Mouse (Mus musculus) lung, adult 2 months (tissue): ENCODE results near the gene Fry. TPM values are rescaled to one million over a fixed set of nuclear protein-coding genes. Genes with fewer than 3 reads are reported as not detected.

ENCODE experiments used
- DNase-seq: peaks from one replicate; pipeline ENCODE4 v3.0.0; 2022
- H3K4me1 ChIP-seq: fragments of 200-500 bp; 2 replicates; pipeline ENCODE4 v1.6.1; 2011; ENCODE audit warnings: low read length; ENCODE audit not compliant: control insufficient read depth, insufficient read depth
- H3K4me3 ChIP-seq: fragments of 200-500 bp; replicated peaks from 2 replicates; pipeline ENCODE3; 2011; ENCODE audit warnings: low read depth, mild to moderate bottlenecking, control low read depth, low read length; ENCODE audit errors: extremely low read depth
- CTCF ChIP-seq: fragments of 200-500 bp; IDR thresholded peaks from 2 replicates; pipeline ENCODE4 v1.5.1; 2011; ENCODE audit warnings: mild to moderate bottlenecking, low read length, control low read depth; ENCODE audit not compliant: insufficient read depth
- POLR2A ChIP-seq: fragments of 200-500 bp; IDR thresholded peaks from 2 replicates; pipeline ENCODE4 v1.6.1; 2011; ENCODE audit warnings: low read depth, mild to moderate bottlenecking, control low read depth, low read length, borderline replicate concordance; ENCODE audit errors: extremely low read depth
- WGBS: fragments of 180-500 bp; shearing (Covaris S2); methylation state at CpG from one replicate; pipeline ENCODE4 v1.1.7; 2018; 5-methylcytosine and 5-hydroxymethylcytosine counted together
- polyA plus RNA-seq: library from polyadenylated mRNA; depleted of rRNA; stranded (reverse); fragments of >200 nt; gene quantifications from 2 replicates; pipeline ENCODE4 v1.2.3, GENCODE M21; 2012

The Fry gene
- polyA plus RNA-seq, 1 experiment: 39.3 TPM

GRCm38 (mm10) chr5:150302123-150302522 lies 183.7 kb downstream of the Fry start:
- H3K4me1 ChIP-seq: no peaks in the 10 kb centered on the region
- WGBS: 82% methylated on average over 2 of the region's 2 CpGs
- DNase-seq: no peak
- TF ChIP-seq POLR2A: no peak
- TF ChIP-seq CTCF: no peak
- no peak overlapping the region for H3K4me3 ChIP-seq

GRCm38 (mm10) chr5:150302996-150303395 lies 184.6 kb downstream of the Fry start:
- H3K4me3 ChIP-seq: no peak overlapping the region
- DNase-seq: no peak
- TF ChIP-seq POLR2A: no peak
- no peak for TF ChIP-seq CTCF
- H3K4me1 ChIP-seq: no peaks in the 10 kb centered on the region
- 62% methylated on average over 5 of the region's 5 CpGs for WGBS

- DNase-seq: no peak
- 69% methylated on average over 5 of the region's 5 CpGs for WGBS
- no peak overlapping the region for H3K4me3 ChIP-seq
Observed at GRCm38 (mm10) chr5:150306497-150306896, 188.1 kb downstream of the Fry start.

GRCm38 (mm10) chr5:150313229-150313628 lies 194.8 kb downstream of the Fry start:
- WGBS: 42% methylated on average over 2 of the region's 2 CpGs
- DNase-seq: no peak
- Histone ChIP-seq H3K4me3 (no peak overlapping the region), H3K4me1 (no peaks in the 10 kb centered on the region)
- TF ChIP-seq CTCF: no peak
- no peak for TF ChIP-seq POLR2A

More at GRCm38 (mm10) chr5:150306497-150306896, 188.1 kb downstream of the Fry start:
- H3K4me1 ChIP-seq: no peaks in the 10 kb centered on the region
- no peak for TF ChIP-seq CTCF
- TF ChIP-seq POLR2A: no peak

GRCm38 (mm10) chr5:150314582-150314981 lies 196.1 kb downstream of the Fry start:
- 96% methylated on average over 6 of the region's 6 CpGs for WGBS

GRCm38 (mm10) chr5:150325411-150325810 lies 207.0 kb downstream of the Fry start:
- TF ChIP-seq POLR2A: no peak
- TF ChIP-seq CTCF: no peak
- WGBS: 62% methylated on average over 5 of the region's 5 CpGs
- Histone ChIP-seq H3K4me1 (no peaks in the 10 kb centered on the region), H3K4me3 (no peak overlapping the region)
- no peak for DNase-seq

More at GRCm38 (mm10) chr5:150314582-150314981, 196.1 kb downstream of the Fry start:
- no peak for DNase-seq
- TF ChIP-seq CTCF: no peak
- TF ChIP-seq POLR2A: no peak
- H3K4me3 ChIP-seq: no peak overlapping the region
- no peaks in the 10 kb centered on the region for H3K4me1 ChIP-seq

GRCm38 (mm10) chr5:150328686-150329085 lies 210.2 kb downstream of the Fry start:
- no peak for TF ChIP-seq CTCF
- TF ChIP-seq POLR2A: no peak
- Histone ChIP-seq H3K4me3 (no peak overlapping the region), H3K4me1 (peaks cover 3% of the 10 kb centered on the region; the same call in 1 of the 2 replicates)
- 89% methylated on average over 6 of the region's 6 CpGs for WGBS
- DNase-seq: no peak

GRCm38 (mm10) chr5:150331821-150332220 lies 213.4 kb downstream of the Fry start:
- no peak for DNase-seq
- Histone ChIP-seq H3K4me1 (peaks cover 5% of the 10 kb centered on the region), H3K4me3 (no peak overlapping the region)
- 78% methylated on average over 2 of the region's 2 CpGs for WGBS
- TF ChIP-seq POLR2A (no peak), CTCF (no peak)

GRCm38 (mm10) chr5:150332810-150333209 lies 214.4 kb downstream of the Fry start:
- Histone ChIP-seq H3K4me1 (peaks cover 5% of the 10 kb centered on the region), H3K4me3 (no peak overlapping the region)
- no peak for TF ChIP-seq POLR2A
- TF ChIP-seq CTCF: no peak
- DNase-seq: no peak
- 34% methylated on average over 5 of the region's 5 CpGs for WGBS

GRCm38 (mm10) chr5:150333328-150333731 lies 214.9 kb downstream of the Fry start:
- H3K4me3 ChIP-seq: no peak overlapping the region
- WGBS: 62% methylated on average over 10 of the region's 10 CpGs
- peaks cover 5% of the 10 kb centered on the region for H3K4me1 ChIP-seq
- no peak for DNase-seq
- TF ChIP-seq POLR2A (no peak), CTCF (no peak)
